Mouse (Mus musculus) heart, postnatal 0 days (tissue): ENCODE measurements around the gene Bloc1s1. TPM values are rescaled to one million over a fixed set of nuclear protein-coding genes. Genes with fewer than 3 reads are reported as not detected.

Experiments used
- ATAC-seq: fragments of 200-750 bp; cut with Nextera tagmentation; 2 replicates; pipeline ENCODE4 v1.8.0; 2017; ENCODE audit warnings: low read depth, moderate number of reproducible peaks, moderate library complexity; ENCODE audit not compliant: insufficient read depth
- DNase-seq: peaks from one replicate; pipeline ENCODE4 v3.0.0-alpha.2; 2016; ENCODE audit warnings: low spot score
- H3K27ac ChIP-seq: fragments of 300-500 bp; sonication (generic); 2 replicates; pipeline ENCODE4 v1.5.1; 2014; ENCODE audit warnings: low read depth, mild to moderate bottlenecking
- H3K27me3 ChIP-seq: fragments of 300-500 bp; sonication (generic); 2 replicates; pipeline ENCODE4 v1.6.1; 2014; ENCODE audit warnings: low read length, mixed read lengths; ENCODE audit not compliant: control insufficient read depth, insufficient read depth
- H3K36me3 ChIP-seq: fragments of 300-500 bp; sonication (generic); replicated peaks from 2 replicates; pipeline ENCODE4 v1.6.1; 2014; ENCODE audit warnings: low read length, mixed read lengths; ENCODE audit not compliant: control insufficient read depth, insufficient read depth
- H3K4me1 ChIP-seq: fragments of 300-500 bp; sonication (generic); 2 replicates; pipeline ENCODE4 v1.6.1; 2014; ENCODE audit warnings: antibody characterized with exemption; ENCODE audit not compliant: control insufficient read depth, insufficient read depth
- H3K4me2 ChIP-seq: fragments of 300-500 bp; sonication (generic); 2 replicates; pipeline ENCODE4 v1.6.1; 2014; ENCODE audit warnings: low read depth, mild to moderate bottlenecking, low read length, moderate library complexity
- H3K4me3 ChIP-seq: fragments of 300-500 bp; sonication (generic); 2 replicates; pipeline ENCODE4 v1.5.1; 2014; ENCODE audit warnings: low read depth, low read length
- H3K9ac ChIP-seq: fragments of 300-500 bp; sonication (generic); replicated peaks from 2 replicates; pipeline ENCODE4 v1.6.1; 2014; ENCODE audit warnings: low read depth, low read length, mixed read lengths
- H3K9me3 ChIP-seq: fragments of 300-500 bp; sonication (generic); replicated peaks from 2 replicates; pipeline ENCODE4 v1.6.1; 2016; ENCODE audit warnings: low read length; ENCODE audit not compliant: control insufficient read depth
- CTCF ChIP-seq: IDR thresholded peaks from 2 replicates; pipeline ENCODE4 v1.5.1; 2016; ENCODE audit warnings: antibody characterized with exemption, control low read depth, low read depth
- EP300 ChIP-seq: IDR thresholded peaks from 2 replicates; pipeline ENCODE4 v1.6.1; 2016; ENCODE audit warnings: antibody characterized with exemption, low read depth
- WGBS: fragments of 180-500 bp; shearing (Covaris S2); extraction: QIAGEN DNeasy Blood & Tissue Kit; methylation state at CpG from one replicate; pipeline ENCODE4 v1.1.7; 2014; 5-methylcytosine and 5-hydroxymethylcytosine counted together
- polyA plus RNA-seq: library from polyadenylated mRNA; unstranded; fragments of >200 nt; fragmentation: Nextera tagmentation; extraction: Ambion mirVana; gene quantifications from 2 replicates; pipeline ENCODE4 v1.2.1, GENCODE M21; 2015
- total RNA-seq: library from RNA; depleted of rRNA; stranded (reverse); fragments of >200 nt; gene quantifications from 2 replicates; pipeline ENCODE4 v1.2.3, GENCODE M21; 2014; ENCODE audit warnings: low replicate concordance

Bloc1s1 gene
- total and polyA plus RNA-seq, 2 experiments from 2014 or later = 121 to 292 TPM

DNA sequence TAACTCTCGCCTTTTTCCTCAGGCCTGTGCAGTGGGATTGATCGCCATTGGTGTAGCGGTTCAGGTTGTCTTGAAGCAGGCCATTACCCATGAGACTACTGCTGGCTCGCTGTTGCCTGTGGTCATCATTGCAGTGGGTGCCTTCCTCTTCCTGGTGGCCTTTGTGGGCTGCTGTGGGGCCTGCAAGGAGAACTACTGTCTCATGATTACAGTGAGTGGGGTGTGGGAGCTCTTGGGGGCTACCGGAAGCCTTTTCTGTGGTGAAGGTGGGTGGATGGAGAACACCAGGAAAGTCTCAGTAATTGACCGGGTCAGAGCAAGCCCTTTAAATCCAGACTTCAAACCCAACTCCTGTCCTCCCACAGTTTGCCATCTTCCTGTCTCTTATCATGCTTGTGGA lies 12.4 kb downstream of the Bloc1s1 start:
- Histone ChIP-seq H3K27me3 (no peaks in the 10 kb centered on the region), H3K9ac (no peak overlapping the region), H3K27ac (0 out of 2 replicates have a peak overlapping the region, but pooled peaks have one; percentile 8), H3K4me1 (peaks cover 6% of the 10 kb centered on the region), H3K4me2 (peak overlapping the region; percentile 83), H3K4me3 (peak overlapping the region; percentile 97; the same call in 1 of the 2 replicates), H3K36me3 (peaks cover 18% of the 10 kb centered on the region), H3K9me3 (no peaks in the 10 kb centered on the region)
- DNase-seq (no peak), ATAC-seq (no peak)
- TF ChIP-seq EP300 (no peak), CTCF (no peak)
- WGBS = 85% methylated on average over 6 of the region's 6 CpGs

- Histone ChIP-seq H3K27me3 (no peaks in the 10 kb centered on the region), H3K4me2 (peak overlapping the region; percentile 83), H3K9ac (peak overlapping the region; percentile 96), H3K4me3 (peak overlapping the region; percentile 97), H3K27ac (peak overlapping the region; percentile 96), H3K9me3 (no peaks in the 10 kb centered on the region), H3K4me1 (peaks cover 6% of the 10 kb centered on the region), H3K36me3 (peaks cover 13% of the 10 kb centered on the region; the same call in 1 of the 2 replicates)
- no peak for DNase-seq
- WGBS = under 1% methylated on average over 53 of the region's 66 CpGs
- TF ChIP-seq CTCF = no peak
- peak; percentile 47 for ATAC-seq
Measured at GRCm38 (mm10) chr10:128910066-128910841, 13.6 kb downstream of the Bloc1s1 start.

GRCm38 (mm10) chr10:128909567-128910028 lies 14.2 kb downstream of the Bloc1s1 start:
- DNase-seq (peak; percentile 94), ATAC-seq (peak; percentile 89)
- H3K36me3 ChIP-seq = peaks cover 10% of the 10 kb centered on the region; the same call in 1 of the 2 replicates
- no peaks in the 10 kb centered on the region for H3K9me3 ChIP-seq
- no peaks in the 10 kb centered on the region for H3K27me3 ChIP-seq
- WGBS = under 1% methylated on average over 29 of the region's 41 CpGs
- H3K4me1 ChIP-seq = peaks cover 6% of the 10 kb centered on the region
- peak overlapping the region; percentile 96 for H3K9ac ChIP-seq
- H3K4me2 ChIP-seq = peak overlapping the region; percentile 83
- H3K4me3 ChIP-seq = peak overlapping the region; percentile 97
- peak overlapping the region; percentile 96 for H3K27ac ChIP-seq
- TF ChIP-seq EP300 (peak; percentile 66), CTCF (no peak)

DNA sequence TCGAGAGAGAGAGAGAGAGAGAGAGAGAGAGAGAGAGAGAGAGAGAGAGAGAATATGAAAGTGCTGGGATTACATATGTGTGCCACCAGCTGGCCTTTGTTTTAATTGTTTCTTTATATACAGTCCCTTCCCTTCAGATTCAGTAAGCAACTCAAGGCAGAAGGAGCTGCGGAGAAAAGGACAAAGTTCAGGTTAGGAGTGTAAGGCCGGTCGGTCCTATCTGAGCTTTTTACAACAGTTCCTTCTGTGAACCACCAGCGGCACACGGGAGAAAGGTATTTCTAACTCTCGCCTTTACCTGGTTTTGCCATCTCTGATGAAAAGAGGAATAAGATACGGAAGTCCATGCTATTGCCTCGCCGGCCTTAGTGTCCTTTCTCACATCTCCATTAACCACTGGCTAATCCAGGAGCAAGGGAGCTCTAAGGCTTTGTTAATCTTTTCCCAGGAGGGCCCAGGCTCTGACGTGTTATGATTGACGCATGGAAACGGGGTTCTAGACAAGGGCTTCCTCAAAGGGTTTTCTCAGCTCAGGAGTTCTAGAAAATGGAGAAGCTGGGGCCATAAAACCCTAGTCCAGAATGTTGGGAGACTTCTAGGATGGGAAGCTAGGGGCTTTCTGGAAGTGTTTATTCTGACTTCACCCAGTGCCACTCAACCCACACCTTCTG lies 14.9 kb downstream of the Bloc1s1 start:
- Histone ChIP-seq H3K36me3 (peaks cover 4% of the 10 kb centered on the region; the same call in 1 of the 2 replicates), H3K27ac (peak overlapping the region; percentile 96)
- DNase-seq = no peak

DNA sequence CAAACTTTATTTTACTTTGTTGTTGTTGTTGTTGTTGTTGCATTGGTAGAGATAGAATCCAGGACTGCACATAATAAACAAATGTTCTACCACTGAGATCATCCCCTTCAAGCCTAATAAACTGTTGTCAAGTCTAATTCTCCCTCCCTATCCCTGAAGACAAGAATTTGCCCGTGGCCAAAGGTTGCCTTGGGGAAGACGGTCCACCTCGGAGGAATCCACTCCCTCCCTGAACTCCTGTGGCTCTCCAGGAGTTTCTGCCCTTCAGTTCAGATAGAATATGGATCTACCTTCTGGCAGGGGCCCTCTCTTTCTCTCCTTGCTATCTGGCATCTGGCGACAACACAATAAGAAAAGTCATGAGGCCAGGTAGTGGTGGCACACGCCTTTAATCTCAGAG lies 19.0 kb downstream of the Bloc1s1 start:
- Histone ChIP-seq H3K9ac (no peak overlapping the region), H3K27ac (no peak overlapping the region), H3K4me2 (no peak overlapping the region), H3K27me3 (no peaks in the 10 kb centered on the region), H3K9me3 (no peaks in the 10 kb centered on the region), H3K36me3 (no peaks in the 10 kb centered on the region), H3K4me3 (no peak overlapping the region), H3K4me1 (peaks cover 6% of the 10 kb centered on the region)
- ATAC-seq = no peak
- no peak for TF ChIP-seq CTCF
- TF ChIP-seq EP300 = no peak
- DNase-seq = no peak
- WGBS = 64% methylated on average over 5 of the region's 5 CpGs

More for the DNA sequence above, 14.9 kb downstream of the Bloc1s1 start:
- TF ChIP-seq EP300 = no peak
- H3K27me3 ChIP-seq = no peaks in the 10 kb centered on the region
- peak overlapping the region; percentile 97 for H3K4me3 ChIP-seq
- WGBS = 66% methylated on average over 13 of the region's 13 CpGs
- H3K4me1 ChIP-seq = peaks cover 6% of the 10 kb centered on the region
- H3K4me2 ChIP-seq = peak overlapping the region; percentile 83
- ATAC-seq = no peak
- no peaks in the 10 kb centered on the region for H3K9me3 ChIP-seq
- peak overlapping the region; percentile 96 for H3K9ac ChIP-seq
